Mouse (Mus musculus): Measurements from ENCODE around the gene Gm48551.

Gm48551 gene

GRCm38 (mm10) chr10:81430831-81431525 lies 46.7 kb downstream of the Gm48551 start:
- DNase-seq (ENCODE audit: low read depth): peak; percentile 68

DNA sequence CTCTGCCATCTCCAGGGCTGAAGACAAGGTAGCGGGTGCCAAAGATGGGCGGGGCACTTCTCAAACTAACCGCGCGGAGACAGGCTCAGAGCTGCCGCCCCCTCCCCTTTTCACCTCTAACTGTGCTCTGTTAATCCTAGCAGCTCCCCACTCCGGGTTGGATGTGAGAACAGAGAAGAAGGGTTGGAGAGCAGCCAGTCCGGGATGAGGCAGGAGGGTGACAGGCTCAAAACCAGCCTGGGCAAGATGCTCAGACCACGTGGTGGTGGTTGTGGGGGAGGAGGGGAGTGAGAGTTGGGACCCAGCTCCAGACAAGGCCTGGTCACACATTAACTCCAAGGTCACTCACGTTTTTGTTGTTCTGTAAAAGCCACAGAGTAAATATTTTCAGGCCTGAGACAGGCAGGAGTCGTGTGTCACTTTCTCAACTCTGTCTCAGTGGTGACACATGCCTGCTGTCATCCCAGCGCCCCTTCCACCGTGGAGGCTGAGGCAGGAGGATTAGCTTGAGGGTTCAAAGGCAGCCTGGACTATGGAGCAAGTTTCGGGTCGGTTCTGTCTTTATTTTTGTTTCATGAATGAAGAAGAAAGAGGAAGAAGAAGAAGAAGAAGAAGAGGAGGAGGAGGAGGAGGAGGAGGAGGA lies 47.4 kb downstream of the Gm48551 start:
- peak; percentile 61 for DNase-seq (ENCODE audit: low read depth)

DNA sequence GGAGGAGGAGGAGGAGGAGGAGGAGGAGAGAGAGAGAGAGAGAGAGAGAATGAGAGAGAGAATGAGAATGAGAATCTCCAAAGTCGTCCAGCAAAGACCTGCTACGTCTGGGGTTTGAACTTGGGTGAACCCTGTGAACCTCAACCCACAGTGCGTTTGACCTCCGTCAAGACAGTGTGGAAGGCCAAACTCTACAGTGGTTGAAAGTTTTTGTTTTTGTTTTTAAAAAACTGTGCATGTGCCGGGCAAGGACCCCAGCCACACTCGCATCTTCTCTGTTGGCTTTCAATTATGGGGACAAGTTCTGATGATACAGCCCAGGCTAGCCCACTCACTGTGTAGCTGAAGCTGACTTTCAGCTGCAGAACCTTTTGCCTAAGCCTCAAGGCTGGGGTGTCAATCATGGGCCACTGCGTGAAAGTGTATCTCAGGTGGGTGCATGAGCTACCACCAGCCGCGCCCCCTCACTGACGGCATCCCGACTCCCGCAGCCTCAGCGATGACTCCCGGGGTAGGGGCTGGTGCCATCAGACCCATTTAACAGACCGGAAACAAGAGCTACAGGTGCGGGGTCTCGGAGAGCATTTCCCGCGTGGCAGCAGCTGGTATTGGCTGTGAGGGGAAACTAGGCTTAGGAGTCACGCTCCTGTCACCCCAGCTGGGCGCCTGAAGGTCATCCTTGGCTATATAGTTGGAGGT lies 48.1 kb downstream of the Gm48551 start:
- DNase-seq (ENCODE audit: low read depth): no peak

GRCm38 (mm10) chr10:81432868-81433262 lies 48.6 kb downstream of the Gm48551 start:
- DNase-seq (ENCODE audit: low read depth): peak; percentile 96

DNA sequence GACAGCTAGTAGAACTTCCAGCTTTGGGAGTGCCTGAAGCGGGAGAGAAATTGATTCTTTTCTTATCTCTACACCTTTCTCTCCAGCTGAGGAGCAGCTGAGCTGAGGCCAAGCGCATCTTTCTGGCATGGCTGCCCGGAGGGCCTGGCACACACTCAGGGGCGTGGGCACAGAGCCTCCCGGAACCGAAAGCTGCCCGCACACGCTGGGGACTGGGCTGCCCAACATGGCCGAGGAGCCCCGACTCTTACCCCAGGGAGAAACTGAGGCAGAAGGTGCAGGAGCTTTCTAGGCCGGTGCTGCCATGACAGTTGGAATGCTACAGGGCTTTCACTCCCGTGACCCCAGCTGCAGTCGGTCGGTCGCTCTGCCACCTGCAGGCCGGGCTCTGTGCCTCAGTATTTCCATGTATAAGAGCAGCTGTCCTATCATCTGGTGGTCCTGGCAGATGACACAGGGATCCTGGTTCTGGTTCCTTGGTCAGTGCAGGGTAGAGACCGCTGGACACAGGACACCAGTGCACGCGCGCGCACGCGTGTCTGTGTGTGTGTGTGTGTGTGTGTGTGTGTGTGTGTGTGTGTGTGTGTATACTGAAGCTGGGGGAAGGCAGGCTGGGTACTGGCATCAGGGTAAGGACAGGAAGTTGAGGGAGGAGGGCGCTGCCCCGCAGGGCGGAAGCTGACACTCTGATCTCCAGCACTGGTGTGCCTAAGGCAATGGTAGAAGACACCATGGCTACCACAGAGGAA lies 49.4 kb downstream of the Gm48551 start:
- peak; percentile 82 for DNase-seq (ENCODE audit: low read depth)

GRCm38 (mm10) chr10:81434361-81435263 lies 50.3 kb downstream of the Gm48551 start:
- peak; percentile 58 for DNase-seq (ENCODE audit: low read depth)

- no peak for DNase-seq (ENCODE audit: low read depth)
Measured at GRCm38 (mm10) chr10:81435436-81435835, 51.2 kb downstream of the Gm48551 start.

DNA sequence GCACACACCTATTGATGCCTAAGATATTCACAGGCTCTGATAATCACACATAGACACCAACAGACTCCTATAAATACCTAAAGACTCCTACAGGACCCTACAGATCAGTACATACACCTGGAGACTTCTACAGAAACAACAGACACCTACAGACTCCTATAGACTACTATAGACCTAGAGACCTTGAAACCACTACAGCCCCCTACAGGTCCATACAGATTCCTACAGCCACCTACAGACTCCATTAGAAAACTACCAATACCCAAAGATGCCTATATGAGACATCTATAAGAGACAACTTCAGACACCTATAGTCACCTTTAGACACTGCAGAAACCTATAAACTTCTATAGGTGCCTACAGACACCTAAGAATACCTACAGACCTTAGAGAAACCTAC lies 56.8 kb downstream of the Gm48551 start:
- peak; percentile 63 for DNase-seq (ENCODE audit: low read depth)
